Mouse (Mus musculus) ovary, postnatal 14 days (tissue): ENCODE results near the gene Zcchc24.

ENCODE experiments used
- DNase-seq: peaks from one replicate; pipeline ENCODE4 v3.0.0; 2022; ENCODE audit warnings: low spot score

Zcchc24 gene

GRCm38 (mm10) chr14:25718471-25718870 is 50.4 kb downstream of the Zcchc24 start:
- DNase-seq = no peak

GRCm38 (mm10) chr14:25717718-25718117 is 51.1 kb downstream of the Zcchc24 start:
- no peak for DNase-seq

- DNase-seq = no peak
Measured at GRCm38 (mm10) chr14:25716528-25716927, 52.3 kb downstream of the Zcchc24 start.

GRCm38 (mm10) chr14:25713443-25713842 is 55.4 kb downstream of the Zcchc24 start:
- no peak for DNase-seq

GRCm38 (mm10) chr14:25711602-25712001 is 57.2 kb downstream of the Zcchc24 start:
- no peak for DNase-seq

- DNase-seq = no peak
Measured at GRCm38 (mm10) chr14:25711177-25711576, 57.7 kb downstream of the Zcchc24 start.

- DNase-seq = no peak
Measured at GRCm38 (mm10) chr14:25710681-25711080, 58.2 kb downstream of the Zcchc24 start.

- no peak for DNase-seq
Measured at GRCm38 (mm10) chr14:25710073-25710472, 58.8 kb downstream of the Zcchc24 start.

GRCm38 (mm10) chr14:25708917-25709316 is 59.9 kb downstream of the Zcchc24 start:
- DNase-seq = no peak

- no peak for DNase-seq
Measured at GRCm38 (mm10) chr14:25708451-25708850, 60.4 kb downstream of the Zcchc24 start.

- DNase-seq = no peak
Measured at GRCm38 (mm10) chr14:25707691-25708181, 61.1 kb downstream of the Zcchc24 start.

- DNase-seq = no peak
Measured at GRCm38 (mm10) chr14:25701986-25702385, 66.9 kb downstream of the Zcchc24 start.

- DNase-seq = no peak
Measured at GRCm38 (mm10) chr14:25696356-25696755, 72.5 kb downstream of the Zcchc24 start.

GRCm38 (mm10) chr14:25695059-25695458 is 73.8 kb downstream of the Zcchc24 start:
- DNase-seq = no peak

GRCm38 (mm10) chr14:25694569-25694897 is 74.3 kb downstream of the Zcchc24 start:
- no peak for DNase-seq

- DNase-seq = peak; percentile 98
Measured at GRCm38 (mm10) chr14:25693888-25694568, 74.8 kb downstream of the Zcchc24 start, which contains the start of gene Ppif. TSS of gene Ppif (plus strand) at chr14:25694154.

GRCm38 (mm10) chr14:25693271-25693887 is 75.5 kb downstream of the Zcchc24 start:
- no peak for DNase-seq

GRCm38 (mm10) chr14:25686983-25687901 is 81.6 kb downstream of the Zcchc24 start:
- DNase-seq = no peak

GRCm38 (mm10) chr14:25686216-25686945 is 82.5 kb downstream of the Zcchc24 start:
- no peak for DNase-seq

GRCm38 (mm10) chr14:25682020-25682419 is 86.8 kb downstream of the Zcchc24 start:
- DNase-seq = no peak

- no peak for DNase-seq
Measured at GRCm38 (mm10) chr14:25679625-25680024, 89.2 kb downstream of the Zcchc24 start.

GRCm38 (mm10) chr14:25667587-25667986 is 101.3 kb downstream of the Zcchc24 start:
- no peak for DNase-seq
